Mouse (Mus musculus) adrenal gland, postnatal 36 days (tissue): Measurements from ENCODE around the gene Ppp1r27. TPM values are rescaled to one million over a fixed set of nuclear protein-coding genes. Genes with fewer than 3 reads are reported as not detected.

Experiments
- DNase-seq, 2 experiments: peaks; one replicate each; pipeline ENCODE4 v3.0.0; 2021; ENCODE audit warnings: mixed read lengths in 1 of 2
- total RNA-seq, 2 experiments: library from RNA; stranded (reverse); gene quantifications; 2 replicates each; pipeline ENCODE4 v1.2.3; 2021

Gene Ppp1r27
- total RNA-seq, 2 experiments from 2014 or later = 0.56 to 1.3 TPM

- no peak for DNase-seq
Observed at GRCm38 (mm10) chr11:120547469-120547868, 3.5 kb downstream of the Ppp1r27 start.

GRCm38 (mm10) chr11:120545964-120546363, 5.0 kb downstream of the Ppp1r27 start:
- DNase-seq = no peak

GRCm38 (mm10) chr11:120542376-120542775, 8.6 kb downstream of the Ppp1r27 start:
- peak in 1 of 2 experiments; percentile 33 for DNase-seq

- DNase-seq = peak in 1 of 2 experiments; percentile 49
Observed at GRCm38 (mm10) chr11:120541907-120542306, 9.0 kb downstream of the Ppp1r27 start.

- DNase-seq = peak in 1 of 2 experiments; percentile 18
Observed at GRCm38 (mm10) chr11:120539285-120540014, 11.5 kb downstream of the Ppp1r27 start.

- DNase-seq = no peak
Observed at GRCm38 (mm10) chr11:120538955-120539284, 12.0 kb downstream of the Ppp1r27 start.

- DNase-seq = peak; percentile 45 to 76
Observed at GRCm38 (mm10) chr11:120538485-120538884, 12.4 kb downstream of the Ppp1r27 start.

GRCm38 (mm10) chr11:120535804-120536203, 15.1 kb downstream of the Ppp1r27 start:
- DNase-seq = no peak

GRCm38 (mm10) chr11:120535145-120535544, 15.8 kb downstream of the Ppp1r27 start:
- no peak for DNase-seq

- DNase-seq = no peak
Observed at GRCm38 (mm10) chr11:120534093-120534492, 16.8 kb downstream of the Ppp1r27 start.

- DNase-seq = no peak
Observed at GRCm38 (mm10) chr11:120531646-120532045, 19.3 kb downstream of the Ppp1r27 start.

GRCm38 (mm10) chr11:120530085-120530964, 20.6 kb downstream of the Ppp1r27 start, which contains the start of gene Gcgr:
Gene Gcgr (plus strand): TSS chr11:120530699.
- no peak for DNase-seq

- no peak for DNase-seq
Observed at GRCm38 (mm10) chr11:120528903-120529302, 22.0 kb downstream of the Ppp1r27 start.

- DNase-seq = no peak
Observed at GRCm38 (mm10) chr11:120527690-120528354, 23.1 kb downstream of the Ppp1r27 start.

GRCm38 (mm10) chr11:120525959-120526358, 25.0 kb downstream of the Ppp1r27 start:
- DNase-seq = no peak

- no peak for DNase-seq
Observed at GRCm38 (mm10) chr11:120522581-120522980, 28.4 kb downstream of the Ppp1r27 start.

- DNase-seq = peak in 1 of 2 experiments; percentile 45
Observed at GRCm38 (mm10) chr11:120520967-120521540, 29.9 kb downstream of the Ppp1r27 start.

- DNase-seq = no peak
Observed at GRCm38 (mm10) chr11:120520498-120520897, 30.4 kb downstream of the Ppp1r27 start.

- DNase-seq = peak; percentile 47 to 58
Observed at GRCm38 (mm10) chr11:120519738-120520137, 31.2 kb downstream of the Ppp1r27 start.

- DNase-seq = no peak
Observed at GRCm38 (mm10) chr11:120518558-120518957, 32.4 kb downstream of the Ppp1r27 start.

GRCm38 (mm10) chr11:120518027-120518426, 32.9 kb downstream of the Ppp1r27 start:
- peak in 1 of 2 experiments; percentile 48 for DNase-seq

- no peak for DNase-seq
Observed at GRCm38 (mm10) chr11:120517147-120517546, 33.8 kb downstream of the Ppp1r27 start.
